Mouse (Mus musculus) T-cell, adult 2 months (primary cell): Measurements from ENCODE around the gene Pgrmc2.

Experiments used
- DNase-seq: peaks from one replicate; pipeline ENCODE4 v3.0.0; 2022; ENCODE audit warnings: low spot score

Pgrmc2 gene

GRCm38 (mm10) chr3:41070519-41070918 is 12.3 kb downstream of the Pgrmc2 start:
- DNase-seq, result no peak

GRCm38 (mm10) chr3:41065320-41065719 is 17.5 kb downstream of the Pgrmc2 start:
- DNase-seq, result no peak

GRCm38 (mm10) chr3:41062758-41063157 is 20.1 kb downstream of the Pgrmc2 start:
- no peak for DNase-seq

- no peak for DNase-seq
Measured at GRCm38 (mm10) chr3:41061831-41062565, 20.8 kb downstream of the Pgrmc2 start.

- no peak for DNase-seq
Measured at GRCm38 (mm10) chr3:41059249-41059648, 23.6 kb downstream of the Pgrmc2 start.

GRCm38 (mm10) chr3:41058395-41058794 is 24.5 kb downstream of the Pgrmc2 start:
- DNase-seq, result no peak

- DNase-seq, result no peak
Measured at GRCm38 (mm10) chr3:41053334-41053733, 29.5 kb downstream of the Pgrmc2 start.

GRCm38 (mm10) chr3:41047838-41048237 is 35.0 kb downstream of the Pgrmc2 start:
- no peak for DNase-seq

GRCm38 (mm10) chr3:41043756-41044354 is 39.0 kb downstream of the Pgrmc2 start:
- DNase-seq, result no peak

- peak; percentile 19 for DNase-seq
Measured at GRCm38 (mm10) chr3:41042195-41042938, 40.5 kb downstream of the Pgrmc2 start.

GRCm38 (mm10) chr3:41041241-41041640 is 41.6 kb downstream of the Pgrmc2 start:
- DNase-seq, result no peak

- no peak for DNase-seq
Measured at GRCm38 (mm10) chr3:41038297-41038916, 44.4 kb downstream of the Pgrmc2 start.

- DNase-seq, result no peak
Measured at GRCm38 (mm10) chr3:41031286-41032210, 51.3 kb downstream of the Pgrmc2 start.

GRCm38 (mm10) chr3:41030705-41031104 is 52.1 kb downstream of the Pgrmc2 start:
- no peak for DNase-seq

GRCm38 (mm10) chr3:41021980-41022379 is 60.9 kb downstream of the Pgrmc2 start:
- no peak for DNase-seq

GRCm38 (mm10) chr3:41020687-41021086 is 62.2 kb downstream of the Pgrmc2 start:
- no peak for DNase-seq

GRCm38 (mm10) chr3:41018022-41018608 is 64.7 kb downstream of the Pgrmc2 start:
- no peak for DNase-seq
